Mouse (Mus musculus): Measurements from ENCODE around the gene Mnx1. TPM values are rescaled to one million over a fixed set of nuclear protein-coding genes. Genes with fewer than 3 reads are reported as not detected.
A peak's percentile ranks its signal among the peaks of the same experiment; 100 is the strongest.

Gene Mnx1
- polyA plus RNA-seq, 1 experiment: 3.6 TPM

GRCm38 (mm10) chr5:29484965-29485940 lies 7.0 kb upstream of the Mnx1 start:
- H3K36me3 ChIP-seq (ENCODE audit: control insufficient read depth, insufficient read depth, low read length): no peaks in the 10 kb centered on the region
- H3K4me1 ChIP-seq (ENCODE audit: control insufficient read depth, insufficient read depth, insufficient read length, low read length): no peaks in the 10 kb centered on the region
- 28% methylated on average over 38 of the region's 38 CpGs for WGBS
- TF ChIP-seq POLR2A (IDR thresholded peaks at IDR 0.05; ENCODE audit: low read depth, low read length) (no peak), CTCF (IDR thresholded peaks at IDR 0.05; ENCODE audit: extremely low read depth, insufficient read length, insufficient replicate concordance, low read depth, low read length) (no peak)
- peak overlapping the region; percentile 21 for H3K4me3 ChIP-seq (ENCODE audit: low read depth, low read length)
- H3K27ac ChIP-seq (ENCODE audit: insufficient read depth, low read depth, low read length): no peak overlapping the region
- H3K27me3 ChIP-seq (ENCODE audit: control insufficient read depth, insufficient read depth, low read length): peaks cover 6% of the 10 kb centered on the region; the same call in 1 of the 2 replicates

- no peak overlapping the region for H3K27ac ChIP-seq (ENCODE audit: insufficient read depth, low read depth, low read length)
- no peak overlapping the region for H3K4me3 ChIP-seq (ENCODE audit: low read depth, low read length)
- 61% methylated on average over 4 of the region's 4 CpGs for WGBS
- TF ChIP-seq POLR2A (IDR thresholded peaks at IDR 0.05; ENCODE audit: low read depth, low read length) (no peak), CTCF (IDR thresholded peaks at IDR 0.05; ENCODE audit: extremely low read depth, insufficient read length, insufficient replicate concordance, low read depth, low read length) (no peak)
- no peaks in the 10 kb centered on the region for H3K4me1 ChIP-seq (ENCODE audit: control insufficient read depth, insufficient read depth, insufficient read length, low read length)
- H3K27me3 ChIP-seq (ENCODE audit: control insufficient read depth, insufficient read depth, low read length): peaks cover 6% of the 10 kb centered on the region; the same call in 1 of the 2 replicates
- no peaks in the 10 kb centered on the region for H3K36me3 ChIP-seq (ENCODE audit: control insufficient read depth, insufficient read depth, low read length)
Observed at GRCm38 (mm10) chr5:29483801-29484200, 5.5 kb upstream of the Mnx1 start.

- WGBS: under 1% methylated on average over 14 of the region's 14 CpGs
- peaks cover 2% of the 10 kb centered on the region; the same call in 1 of the 2 replicates for H3K4me1 ChIP-seq (ENCODE audit: control insufficient read depth, insufficient read depth, insufficient read length, low read length)
- no peak overlapping the region for H3K27ac ChIP-seq (ENCODE audit: insufficient read depth, low read depth, low read length)
- H3K4me3 ChIP-seq (ENCODE audit: low read depth, low read length): peak overlapping the region; percentile 64
- H3K36me3 ChIP-seq (ENCODE audit: control insufficient read depth, insufficient read depth, low read length): no peaks in the 10 kb centered on the region
- H3K27me3 ChIP-seq (ENCODE audit: control insufficient read depth, insufficient read depth, low read length): peaks cover 25% of the 10 kb centered on the region
- TF ChIP-seq CTCF (IDR thresholded peaks at IDR 0.05; ENCODE audit: extremely low read depth, insufficient read length, insufficient replicate concordance, low read depth, low read length) (peak; percentile 55; the same call in 1 of the 2 replicates), POLR2A (IDR thresholded peaks at IDR 0.05; ENCODE audit: low read depth, low read length) (no peak)
Observed at GRCm38 (mm10) chr5:29479198-29479593, 926 bp upstream of the Mnx1 start.

GRCm38 (mm10) chr5:29477474-29478207 lies 629 bp downstream of the Mnx1 start:
- TF ChIP-seq CTCF (IDR thresholded peaks at IDR 0.05; ENCODE audit: extremely low read depth, insufficient read length, insufficient replicate concordance, low read depth, low read length) (no peak), POLR2A (IDR thresholded peaks at IDR 0.05; ENCODE audit: low read depth, low read length) (no peak)
- Histone ChIP-seq H3K4me3 (ENCODE audit: low read depth, low read length) (peak overlapping the region; percentile 64), H3K36me3 (ENCODE audit: control insufficient read depth, insufficient read depth, low read length) (0 out of 2 replicates have a peak, but pooled peaks cover 2% of the 10 kb centered on the region), H3K27me3 (ENCODE audit: control insufficient read depth, insufficient read depth, low read length) (peaks cover 22% of the 10 kb centered on the region), H3K4me1 (ENCODE audit: control insufficient read depth, insufficient read depth, insufficient read length, low read length) (peaks cover 2% of the 10 kb centered on the region; the same call in 1 of the 2 replicates), H3K27ac (ENCODE audit: insufficient read depth, low read depth, low read length) (no peak overlapping the region)
- WGBS: 1% methylated on average over 72 of the region's 73 CpGs

- Histone ChIP-seq H3K4me1 (ENCODE audit: control insufficient read depth, insufficient read depth, insufficient read length, low read length) (peaks cover 2% of the 10 kb centered on the region; the same call in 1 of the 2 replicates), H3K4me3 (ENCODE audit: low read depth, low read length) (no peak overlapping the region), H3K36me3 (ENCODE audit: control insufficient read depth, insufficient read depth, low read length) (0 out of 2 replicates have a peak, but pooled peaks cover 2% of the 10 kb centered on the region), H3K27ac (ENCODE audit: insufficient read depth, low read depth, low read length) (no peak overlapping the region), H3K27me3 (ENCODE audit: control insufficient read depth, insufficient read depth, low read length) (peaks cover 27% of the 10 kb centered on the region)
- TF ChIP-seq CTCF (IDR thresholded peaks at IDR 0.05; ENCODE audit: extremely low read depth, insufficient read length, insufficient replicate concordance, low read depth, low read length) (no peak), POLR2A (IDR thresholded peaks at IDR 0.05; ENCODE audit: low read depth, low read length) (no peak)
- WGBS: 13% methylated on average over 1 of the region's 1 CpGs
Observed at GRCm38 (mm10) chr5:29476021-29476420, 2.2 kb downstream of the Mnx1 start.

- Histone ChIP-seq H3K27me3 (ENCODE audit: control insufficient read depth, insufficient read depth, low read length) (peaks cover 27% of the 10 kb centered on the region), H3K27ac (ENCODE audit: insufficient read depth, low read depth, low read length) (no peak overlapping the region), H3K4me3 (ENCODE audit: low read depth, low read length) (no peak overlapping the region), H3K4me1 (ENCODE audit: control insufficient read depth, insufficient read depth, insufficient read length, low read length) (peaks cover 2% of the 10 kb centered on the region; the same call in 1 of the 2 replicates), H3K36me3 (ENCODE audit: control insufficient read depth, insufficient read depth, low read length) (0 out of 2 replicates have a peak, but pooled peaks cover 2% of the 10 kb centered on the region)
- TF ChIP-seq POLR2A (IDR thresholded peaks at IDR 0.05; ENCODE audit: low read depth, low read length) (no peak), CTCF (IDR thresholded peaks at IDR 0.05; ENCODE audit: extremely low read depth, insufficient read length, insufficient replicate concordance, low read depth, low read length) (no peak)
- WGBS: 26% methylated on average over 5 of the region's 5 CpGs
Observed at GRCm38 (mm10) chr5:29475556-29475955, 2.7 kb downstream of the Mnx1 start.

Data from small intestine, adult 2 months (tissue).